Mouse (Mus musculus): Measurements from ENCODE around the gene Ei24. TPM values are rescaled to one million over a fixed set of nuclear protein-coding genes. Genes with fewer than 3 reads are reported as not detected.

The Ei24 gene
- 126 and 127 TPM in 2 replicates for polyA plus RNA-seq (2015; fragmentation: Nextera tagmentation; extraction: Ambion mirVana)

GRCm38 (mm10) chr9:36796781-36797555, at the start of gene Ei24:
Gene Ei24, minus strand, starts transcription at chr9:36797393.
- peak; percentile 99 for ATAC-seq (ENCODE audit: low read depth)

GRCm38 (mm10) chr9:36846346-36846745, 49.2 kb upstream of the Ei24 start:
- H3K4me3 ChIP-seq = no peak overlapping the region
- no peak overlapping the region for H3K27ac ChIP-seq (replicated peaks)
- H3K9ac ChIP-seq = no peak overlapping the region
- peaks cover 79% of the 10 kb centered on the region for H3K36me3 ChIP-seq
- H3K4me2 ChIP-seq = no peak overlapping the region
- H3K27me3 ChIP-seq = no peaks in the 10 kb centered on the region
- WGBS = 44% methylated on average over 4 of the region's 4 CpGs
- no peaks in the 10 kb centered on the region; the same call in 1 of the 2 replicates for H3K4me1 ChIP-seq (replicated peaks)
- no peak for ATAC-seq (ENCODE audit: low read depth)
- no peaks in the 10 kb centered on the region for H3K9me3 ChIP-seq

More at GRCm38 (mm10) chr9:36796781-36797555, at the start of gene Ei24:
- Histone ChIP-seq H3K4me1 (replicated peaks) (peaks cover 32% of the 10 kb centered on the region), H3K4me2 (peak within 1 kb of the TSS; percentile 86), H3K27ac (replicated peaks) (peak within 1 kb of the TSS; percentile 73), H3K36me3 (peaks cover 9% of the 10 kb centered on the region), H3K27me3 (no peaks in the 10 kb centered on the region), H3K9ac (peak within 1 kb of the TSS; percentile 93), H3K4me3 (peak within 1 kb of the TSS; percentile 92), H3K9me3 (no peaks in the 10 kb centered on the region)
- under 1% methylated on average over 64 of the region's 66 CpGs for WGBS

- Histone ChIP-seq H3K36me3 (peaks cover 11% of the 10 kb centered on the region), H3K4me3 (peak overlapping the region; percentile 75), H3K9me3 (no peaks in the 10 kb centered on the region), H3K4me2 (peak overlapping the region; percentile 68), H3K27me3 (no peaks in the 10 kb centered on the region), H3K27ac (replicated peaks) (peak overlapping the region; percentile 97), H3K9ac (peak overlapping the region; percentile 92), H3K4me1 (replicated peaks) (peaks cover 51% of the 10 kb centered on the region)
- WGBS = 20% methylated on average over 3 of the region's 3 CpGs
- peak; percentile 14; the same call in 1 of the 2 replicates for ATAC-seq (ENCODE audit: low read depth)
Measured at GRCm38 (mm10) chr9:36833914-36834313, 36.7 kb upstream of the Ei24 start.

GRCm38 (mm10) chr9:36833043-36833881, 36.1 kb upstream of the Ei24 start:
- Histone ChIP-seq H3K27me3 (no peaks in the 10 kb centered on the region), H3K4me2 (peak overlapping the region; percentile 68), H3K36me3 (peaks cover 11% of the 10 kb centered on the region), H3K9ac (peak overlapping the region; percentile 92), H3K4me3 (peak overlapping the region; percentile 75), H3K4me1 (replicated peaks) (peaks cover 47% of the 10 kb centered on the region), H3K27ac (replicated peaks) (peak overlapping the region; percentile 97), H3K9me3 (no peaks in the 10 kb centered on the region)
- peak; percentile 87 for ATAC-seq (ENCODE audit: low read depth)
- WGBS = under 1% methylated on average over 31 of the region's 31 CpGs

- peak; percentile 91 for ATAC-seq (ENCODE audit: low read depth)
- peak overlapping the region; percentile 97 for H3K27ac ChIP-seq (replicated peaks)
- WGBS = under 1% methylated on average over 32 of the region's 32 CpGs
Measured at GRCm38 (mm10) chr9:36832529-36832928, 35.3 kb upstream of the Ei24 start.

GRCm38 (mm10) chr9:36831401-36831800, 34.2 kb upstream of the Ei24 start:
- Histone ChIP-seq H3K4me3 (no peak overlapping the region), H3K9ac (no peak overlapping the region), H3K4me1 (replicated peaks) (peaks cover 38% of the 10 kb centered on the region), H3K27ac (replicated peaks) (no peak overlapping the region), H3K27me3 (no peaks in the 10 kb centered on the region), H3K36me3 (peaks cover 9% of the 10 kb centered on the region), H3K4me2 (no peak overlapping the region), H3K9me3 (no peaks in the 10 kb centered on the region)
- no peak for ATAC-seq (ENCODE audit: low read depth)
- 81% methylated on average over 6 of the region's 6 CpGs for WGBS

More at GRCm38 (mm10) chr9:36832529-36832928, 35.3 kb upstream of the Ei24 start:
- H3K36me3 ChIP-seq = peaks cover 11% of the 10 kb centered on the region
- no peaks in the 10 kb centered on the region for H3K27me3 ChIP-seq
- no peaks in the 10 kb centered on the region for H3K9me3 ChIP-seq
- H3K4me2 ChIP-seq = peak overlapping the region; percentile 68
- peaks cover 45% of the 10 kb centered on the region for H3K4me1 ChIP-seq (replicated peaks)
- H3K9ac ChIP-seq = peak overlapping the region; percentile 92
- peak overlapping the region; percentile 75 for H3K4me3 ChIP-seq

GRCm38 (mm10) chr9:36826612-36827363, 29.6 kb upstream of the Ei24 start:
- peak; percentile 33; the same call in 1 of the 2 replicates for ATAC-seq (ENCODE audit: low read depth)

GRCm38 (mm10) chr9:36822024-36822423, 24.8 kb upstream of the Ei24 start:
- Histone ChIP-seq H3K9ac (peak overlapping the region; percentile 68), H3K4me1 (replicated peaks) (peaks cover 36% of the 10 kb centered on the region)
- 11% methylated on average over 2 of the region's 2 CpGs for WGBS

More at GRCm38 (mm10) chr9:36826612-36827363, 29.6 kb upstream of the Ei24 start:
- Histone ChIP-seq H3K27ac (replicated peaks) (peak overlapping the region; percentile 46), H3K4me2 (no peak overlapping the region), H3K36me3 (no peaks in the 10 kb centered on the region), H3K9me3 (no peaks in the 10 kb centered on the region), H3K4me1 (replicated peaks) (peaks cover 32% of the 10 kb centered on the region), H3K9ac (no peak overlapping the region), H3K27me3 (no peaks in the 10 kb centered on the region), H3K4me3 (no peak overlapping the region)
- WGBS = 38% methylated on average over 2 of the region's 2 CpGs

GRCm38 (mm10) chr9:36821644-36822000, 24.4 kb upstream of the Ei24 start, which contains the start of gene Fez1:
Gene Fez1, plus strand, starts transcription at chr9:36821864.
- peak within 1 kb of the TSS; percentile 36 for H3K4me3 ChIP-seq
- no peaks in the 10 kb centered on the region for H3K36me3 ChIP-seq
- no peaks in the 10 kb centered on the region for H3K9me3 ChIP-seq
- peak; percentile 98 for ATAC-seq (ENCODE audit: low read depth)
- H3K27me3 ChIP-seq = no peaks in the 10 kb centered on the region
- peak within 1 kb of the TSS; percentile 57 for H3K4me2 ChIP-seq
- H3K9ac ChIP-seq = peak within 1 kb of the TSS; percentile 68
- under 1% methylated on average over 8 of the region's 8 CpGs for WGBS
- H3K4me1 ChIP-seq (replicated peaks) = peaks cover 36% of the 10 kb centered on the region
- peak within 1 kb of the TSS; percentile 98 for H3K27ac ChIP-seq (replicated peaks)

More at GRCm38 (mm10) chr9:36822024-36822423, 24.8 kb upstream of the Ei24 start:
- H3K27ac ChIP-seq (replicated peaks) = peak overlapping the region; percentile 98
- H3K4me2 ChIP-seq = peak overlapping the region; percentile 57
- H3K36me3 ChIP-seq = no peaks in the 10 kb centered on the region
- peak overlapping the region; percentile 36 for H3K4me3 ChIP-seq
- peak; percentile 60 for ATAC-seq (ENCODE audit: low read depth)
- H3K9me3 ChIP-seq = no peaks in the 10 kb centered on the region
- H3K27me3 ChIP-seq = no peaks in the 10 kb centered on the region

GRCm38 (mm10) chr9:36820969-36821643, 23.9 kb upstream of the Ei24 start:
- H3K4me2 ChIP-seq = peak overlapping the region; percentile 57
- H3K27me3 ChIP-seq = no peaks in the 10 kb centered on the region
- H3K27ac ChIP-seq (replicated peaks) = peak overlapping the region; percentile 98
- peaks cover 36% of the 10 kb centered on the region for H3K4me1 ChIP-seq (replicated peaks)
- WGBS = 21% methylated on average over 9 of the region's 9 CpGs
- H3K9ac ChIP-seq = peak overlapping the region; percentile 68
- ATAC-seq (ENCODE audit: low read depth) = peak; percentile 88
- no peaks in the 10 kb centered on the region for H3K36me3 ChIP-seq
- H3K9me3 ChIP-seq = no peaks in the 10 kb centered on the region
- H3K4me3 ChIP-seq = peak overlapping the region; percentile 36

GRCm38 (mm10) chr9:36818905-36819304, 21.7 kb upstream of the Ei24 start:
- H3K27me3 ChIP-seq = no peaks in the 10 kb centered on the region
- H3K9me3 ChIP-seq = no peaks in the 10 kb centered on the region
- WGBS = 58% methylated on average over 4 of the region's 4 CpGs

More at GRCm38 (mm10) chr9:36818905-36819304, 21.7 kb upstream of the Ei24 start:
- no peak for ATAC-seq (ENCODE audit: low read depth)
- Histone ChIP-seq H3K4me1 (replicated peaks) (peaks cover 31% of the 10 kb centered on the region), H3K36me3 (no peaks in the 10 kb centered on the region), H3K27ac (replicated peaks) (no peak overlapping the region), H3K9ac (no peak overlapping the region), H3K4me2 (no peak overlapping the region), H3K4me3 (no peak overlapping the region)

Data from neural tube, embryonic 13.5 days (tissue).